Mouse (Mus musculus): Measurements from ENCODE around the gene Nek9.

DNA sequence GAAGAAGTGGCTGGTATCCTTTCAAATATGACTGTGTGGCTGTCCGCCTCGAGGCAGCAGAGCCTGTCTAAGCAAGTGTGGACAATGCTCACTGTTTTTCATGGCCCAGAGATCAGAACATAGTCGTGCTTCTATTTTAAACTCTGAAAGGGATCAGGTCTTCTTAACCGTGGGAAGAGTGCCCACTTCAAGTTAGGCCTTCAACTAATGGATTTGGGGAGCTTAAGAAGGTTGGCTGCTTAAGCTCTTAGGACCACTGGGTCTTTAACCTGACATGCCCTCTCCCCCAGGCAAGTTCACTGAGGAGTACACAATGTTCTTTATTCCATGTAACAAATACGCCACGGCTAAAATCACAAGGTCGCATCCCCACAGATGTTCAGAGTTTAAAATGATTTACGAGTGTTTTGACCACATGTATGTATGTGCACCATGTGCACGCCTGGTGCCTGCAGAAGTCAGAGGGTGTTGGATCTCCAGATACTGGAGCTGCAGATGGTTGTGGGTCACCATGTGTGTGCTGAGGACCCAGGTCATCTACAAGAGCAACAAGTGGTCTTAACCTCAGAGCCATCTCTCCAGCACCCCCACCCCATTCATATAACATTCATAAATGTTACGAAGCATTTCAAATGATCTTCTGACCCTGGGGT lies 41.7 kb downstream of the Nek9 start:
- no peak for TF ChIP-seq POLR2A (IDR thresholded peaks at IDR 0.05; ENCODE audit: low read depth, low read length)
- TF ChIP-seq CTCF (IDR thresholded peaks at IDR 0.05; ENCODE audit: extremely low read depth, insufficient read length, insufficient replicate concordance, low read depth, low read length) = no peak
